Mouse (Mus musculus) intestine, embryonic 15.5 days (tissue): ENCODE measurements around the gene Hs3st3a1. TPM values are rescaled to one million over a fixed set of nuclear protein-coding genes. Genes with fewer than 3 reads are reported as not detected.
A peak's percentile ranks its signal among the peaks of the same experiment; 100 is the strongest.

Experiments
- ATAC-seq: fragments of 200-750 bp; cut with Nextera tagmentation; 2 replicates; pipeline ENCODE4 v1.8.0; 2017; ENCODE audit warnings: moderate TSS enrichment, moderate library complexity
- H3K27ac ChIP-seq: fragments of 300-500 bp; sonication (generic); 2 replicates; pipeline ENCODE4 v1.5.1; 2015; ENCODE audit warnings: mild to moderate bottlenecking, inconsistent platforms
- H3K27me3 ChIP-seq: fragments of 300-500 bp; sonication (generic); replicated peaks from 2 replicates; pipeline ENCODE4 v1.6.1; 2015; ENCODE audit warnings: inconsistent platforms
- H3K36me3 ChIP-seq: fragments of 300-500 bp; sonication (generic); 2 replicates; pipeline ENCODE4 v1.6.1; 2015; ENCODE audit warnings: inconsistent platforms
- H3K4me1 ChIP-seq: fragments of 300-500 bp; sonication (generic); replicated peaks from 2 replicates; pipeline ENCODE4 v1.6.1; 2015; ENCODE audit warnings: inconsistent platforms
- H3K4me2 ChIP-seq: fragments of 300-500 bp; sonication (generic); replicated peaks from 2 replicates; pipeline ENCODE4 v1.6.1; 2015; ENCODE audit warnings: mild to moderate bottlenecking, inconsistent platforms
- H3K4me3 ChIP-seq: fragments of 300-500 bp; sonication (generic); replicated peaks from 2 replicates; pipeline ENCODE4 v1.5.1; 2015; ENCODE audit warnings: inconsistent platforms
- H3K9ac ChIP-seq: fragments of 300-500 bp; sonication (generic); 2 replicates; pipeline ENCODE4 v1.6.1; 2015; ENCODE audit warnings: inconsistent platforms
- H3K9me3 ChIP-seq: fragments of 300-500 bp; sonication (generic); 2 replicates; pipeline ENCODE4 v1.6.1; 2016; ENCODE audit warnings: inconsistent platforms
- WGBS: fragments of 180-500 bp; shearing (Covaris S2); methylation state at CpG from one replicate; pipeline ENCODE4 v1.1.7; 2015; 5-methylcytosine and 5-hydroxymethylcytosine counted together
- polyA plus RNA-seq: library from polyadenylated mRNA; unstranded; fragments of >200 nt; fragmentation: Nextera tagmentation; extraction: Ambion mirVana; gene quantifications from 2 replicates; pipeline ENCODE4 v1.2.1, GENCODE M21; 2015

Gene Hs3st3a1
- polyA plus RNA-seq = 1.1 TPM in 2 replicates

DNA sequence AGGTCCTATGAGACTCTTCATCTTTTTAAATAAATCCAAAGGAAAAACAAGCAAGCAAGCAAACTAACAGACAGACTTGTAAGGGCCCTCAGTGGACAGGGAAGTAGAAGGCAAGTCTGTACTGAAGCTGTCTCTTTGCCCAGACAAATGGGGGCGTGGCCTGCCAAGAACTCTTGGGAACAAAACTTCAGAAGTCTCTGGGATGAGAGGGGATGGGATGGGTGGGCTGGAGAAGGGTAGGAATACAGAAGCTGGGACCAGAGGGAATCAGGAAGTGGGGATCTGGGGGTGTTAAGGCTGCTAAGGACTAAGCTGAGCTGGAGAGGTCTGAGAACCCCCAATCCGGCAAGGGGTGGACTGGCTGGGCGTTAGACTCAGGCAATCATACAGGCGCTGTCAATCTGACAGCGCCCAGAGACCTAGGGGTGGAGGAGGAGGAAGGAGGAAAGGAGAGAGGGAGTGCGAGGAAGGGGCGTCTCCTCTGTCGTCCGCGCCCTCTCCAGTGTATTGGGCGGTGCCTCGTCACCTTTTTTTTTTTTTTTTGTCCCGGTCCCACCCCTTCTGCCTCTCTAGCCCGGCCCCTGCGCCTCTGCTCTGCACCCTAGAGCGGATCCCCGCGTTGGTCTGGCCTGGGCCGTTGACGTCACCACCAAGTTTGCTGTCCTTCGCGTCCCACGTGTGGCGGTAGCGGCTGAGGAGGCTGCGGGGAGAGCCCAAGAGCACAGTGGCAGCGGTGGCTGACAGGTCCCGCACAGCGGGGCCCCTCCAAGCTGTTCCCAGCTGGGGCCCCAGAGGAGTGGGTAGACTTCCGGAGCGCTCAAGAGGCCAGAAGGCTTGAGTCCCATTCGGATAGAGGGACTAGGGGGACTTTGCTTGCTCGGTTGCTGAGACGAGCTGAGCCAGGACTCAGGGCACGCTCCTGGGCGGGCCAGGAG, at the start of gene Hs3st3a1:
Hs3st3a1 (plus strand) TSS at position 722 of the 935 bp plus-strand sequence.
- H3K4me3 ChIP-seq = peak within 1 kb of the TSS; percentile 55
- no peaks in the 10 kb centered on the region for H3K9me3 ChIP-seq
- H3K27me3 ChIP-seq = peaks cover 14% of the 10 kb centered on the region
- peak within 1 kb of the TSS; percentile 71 for H3K27ac ChIP-seq
- peak within 1 kb of the TSS; percentile 99 for H3K4me2 ChIP-seq
- H3K4me1 ChIP-seq = peaks cover 4% of the 10 kb centered on the region
- peak within 1 kb of the TSS; percentile 63 for H3K9ac ChIP-seq
- no peaks in the 10 kb centered on the region for H3K36me3 ChIP-seq
- peak; percentile 97 for ATAC-seq
- WGBS = under 1% methylated on average over 33 of the region's 36 CpGs

DNA sequence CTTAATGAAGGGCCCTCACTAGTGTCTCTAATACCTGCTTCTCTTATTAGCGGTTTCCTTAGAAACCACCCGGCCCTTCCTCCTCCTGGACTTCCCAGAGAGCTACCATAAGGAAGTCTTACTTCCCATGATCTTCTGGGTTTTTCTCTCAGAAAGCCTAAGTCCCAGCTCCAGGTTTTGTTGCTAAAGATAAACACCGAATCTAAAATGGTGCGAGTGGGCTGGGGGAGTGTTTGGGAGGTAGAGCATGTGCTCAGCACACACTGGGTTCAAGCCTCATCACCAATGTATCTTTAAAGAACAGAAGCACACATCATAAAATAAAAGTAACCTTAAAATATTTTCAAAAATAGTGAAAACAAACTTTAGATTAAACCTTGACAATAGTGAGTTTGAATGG, 48.8 kb upstream of the Hs3st3a1 start:
- Histone ChIP-seq H3K4me1 (no peaks in the 10 kb centered on the region), H3K27ac (no peak overlapping the region), H3K9ac (no peak overlapping the region), H3K27me3 (no peaks in the 10 kb centered on the region), H3K36me3 (no peaks in the 10 kb centered on the region), H3K9me3 (no peaks in the 10 kb centered on the region), H3K4me2 (no peak overlapping the region), H3K4me3 (no peak overlapping the region)
- ATAC-seq = no peak
- WGBS = 82% methylated on average over 4 of the region's 4 CpGs

- WGBS = 14% methylated on average over 7 of the region's 7 CpGs
- no peak overlapping the region for H3K27ac ChIP-seq
- H3K27me3 ChIP-seq = no peaks in the 10 kb centered on the region
- no peaks in the 10 kb centered on the region for H3K36me3 ChIP-seq
- no peak overlapping the region for H3K9ac ChIP-seq
- no peaks in the 10 kb centered on the region for H3K9me3 ChIP-seq
- no peak for ATAC-seq
- no peak overlapping the region; the same call in 1 of the 2 replicates for H3K4me3 ChIP-seq
- 0 out of 2 replicates have a peak, but pooled peaks cover 6% of the 10 kb centered on the region for H3K4me1 ChIP-seq
- peak overlapping the region; percentile 41 for H3K4me2 ChIP-seq
These were observed 38.7 kb upstream of the Hs3st3a1 start for GRCm38 (mm10) chr11:64396331-64396881.

- Histone ChIP-seq H3K9me3 (no peaks in the 10 kb centered on the region), H3K4me2 (no peak overlapping the region)
- WGBS = 68% methylated on average over 6 of the region's 6 CpGs
These were observed 38.2 kb upstream of the Hs3st3a1 start for GRCm38 (mm10) chr11:64396949-64397348.

GRCm38 (mm10) chr11:64397612-64398011, 37.5 kb upstream of the Hs3st3a1 start:
- H3K9ac ChIP-seq = no peak overlapping the region
- H3K27me3 ChIP-seq = no peaks in the 10 kb centered on the region
- no peaks in the 10 kb centered on the region for H3K36me3 ChIP-seq
- no peak overlapping the region for H3K27ac ChIP-seq
- WGBS = 73% methylated on average over 3 of the region's 3 CpGs
- no peak overlapping the region for H3K4me3 ChIP-seq
- 0 out of 2 replicates have a peak, but pooled peaks cover 6% of the 10 kb centered on the region for H3K4me1 ChIP-seq
- no peak for ATAC-seq
- H3K9me3 ChIP-seq = no peaks in the 10 kb centered on the region
- H3K4me2 ChIP-seq = no peak overlapping the region

More at GRCm38 (mm10) chr11:64396949-64397348, 38.2 kb upstream of the Hs3st3a1 start:
- ATAC-seq = no peak
- H3K27me3 ChIP-seq = no peaks in the 10 kb centered on the region
- H3K4me3 ChIP-seq = no peak overlapping the region
- 0 out of 2 replicates have a peak, but pooled peaks cover 6% of the 10 kb centered on the region for H3K4me1 ChIP-seq
- H3K9ac ChIP-seq = no peak overlapping the region
- H3K36me3 ChIP-seq = no peaks in the 10 kb centered on the region
- H3K27ac ChIP-seq = no peak overlapping the region

- ATAC-seq = no peak
- H3K4me1 ChIP-seq = 0 out of 2 replicates have a peak, but pooled peaks cover 6% of the 10 kb centered on the region
- H3K27me3 ChIP-seq = no peaks in the 10 kb centered on the region; the same call in 1 of the 2 replicates
- no peaks in the 10 kb centered on the region for H3K9me3 ChIP-seq
- no peak overlapping the region for H3K4me3 ChIP-seq
- no peak overlapping the region for H3K27ac ChIP-seq
- H3K4me2 ChIP-seq = no peak overlapping the region
- no peaks in the 10 kb centered on the region for H3K36me3 ChIP-seq
- WGBS = 61% methylated on average over 6 of the region's 6 CpGs
- H3K9ac ChIP-seq = no peak overlapping the region
These were observed 34.5 kb upstream of the Hs3st3a1 start for GRCm38 (mm10) chr11:64400534-64401093.

GRCm38 (mm10) chr11:64418969-64419368, 16.2 kb upstream of the Hs3st3a1 start:
- WGBS = 74% methylated on average over 1 of the region's 1 CpGs
- Histone ChIP-seq H3K4me3 (no peak overlapping the region), H3K27ac (no peak overlapping the region), H3K9me3 (no peaks in the 10 kb centered on the region), H3K27me3 (no peaks in the 10 kb centered on the region), H3K4me2 (no peak overlapping the region), H3K4me1 (no peaks in the 10 kb centered on the region), H3K36me3 (no peaks in the 10 kb centered on the region), H3K9ac (no peak overlapping the region)
- no peak for ATAC-seq

GRCm38 (mm10) chr11:64435546-64436411, 647 bp downstream of the Hs3st3a1 start:
- Histone ChIP-seq H3K9me3 (no peaks in the 10 kb centered on the region), H3K4me2 (peak overlapping the region; percentile 99), H3K36me3 (no peaks in the 10 kb centered on the region), H3K4me3 (peak overlapping the region; percentile 55), H3K9ac (peak overlapping the region; percentile 63), H3K4me1 (peaks cover 4% of the 10 kb centered on the region), H3K27ac (peak overlapping the region; percentile 71), H3K27me3 (peaks cover 14% of the 10 kb centered on the region)
- peak; percentile 78 for ATAC-seq
- under 1% methylated on average over 81 of the region's 81 CpGs for WGBS

DNA sequence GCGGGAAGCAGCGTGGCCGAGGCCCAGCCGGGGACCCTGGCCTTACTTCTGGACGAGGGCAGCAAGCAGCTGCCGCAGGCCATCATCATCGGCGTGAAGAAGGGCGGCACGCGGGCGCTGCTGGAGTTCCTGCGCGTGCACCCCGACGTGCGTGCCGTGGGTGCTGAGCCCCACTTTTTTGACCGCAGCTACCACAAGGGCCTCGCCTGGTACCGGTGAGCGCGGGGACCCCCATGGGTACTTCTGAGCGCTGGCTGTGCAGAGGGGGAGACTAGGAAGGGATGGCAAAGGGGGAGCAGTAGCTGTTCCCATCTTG, 1.2 kb downstream of the Hs3st3a1 start, which contains the start of gene F930015N05Rik:
F930015N05Rik (minus strand) TSS at position 242 of the 316 bp plus-strand sequence.
- Histone ChIP-seq H3K4me1 (peaks cover 4% of the 10 kb centered on the region), H3K9me3 (no peaks in the 10 kb centered on the region), H3K9ac (peak within 1 kb of the TSS; percentile 63), H3K27ac (peak within 1 kb of the TSS; percentile 71), H3K36me3 (no peaks in the 10 kb centered on the region), H3K4me2 (peak within 1 kb of the TSS; percentile 99), H3K4me3 (peak within 1 kb of the TSS; percentile 55), H3K27me3 (peaks cover 14% of the 10 kb centered on the region)
- no peak; the same call in 1 of the 2 replicates for ATAC-seq
- WGBS = 1% methylated on average over 24 of the region's 24 CpGs

DNA sequence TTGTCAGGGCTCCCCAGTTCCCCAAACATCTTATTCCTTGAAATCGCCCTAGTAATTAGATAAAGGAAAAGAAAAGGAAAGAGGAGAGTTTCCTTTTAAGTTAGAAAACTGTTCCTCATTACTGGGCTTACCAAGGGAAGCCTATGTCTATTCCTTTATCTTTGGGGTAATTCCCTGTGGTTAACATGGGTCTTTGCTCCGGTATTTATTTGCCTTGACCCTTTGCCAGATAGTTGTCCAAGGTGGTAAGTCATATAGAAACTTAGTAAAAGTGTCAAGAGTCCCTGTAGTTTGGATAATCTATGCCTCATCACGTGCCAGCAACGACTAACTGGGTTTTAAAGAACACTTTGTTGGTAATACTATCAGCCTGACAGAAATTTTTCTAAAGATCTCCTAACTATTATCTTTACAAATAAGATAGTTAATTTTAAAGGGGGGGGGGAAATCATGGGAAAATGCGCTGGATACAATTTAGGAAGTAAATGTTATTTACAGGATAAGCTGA, 1.7 kb downstream of the Hs3st3a1 start:
- ATAC-seq = no peak
- WGBS = 21% methylated on average over 5 of the region's 5 CpGs
- Histone ChIP-seq H3K9ac (peak overlapping the region; percentile 63), H3K9me3 (no peaks in the 10 kb centered on the region), H3K27me3 (peaks cover 14% of the 10 kb centered on the region), H3K4me3 (peak overlapping the region; percentile 55), H3K27ac (no peak overlapping the region), H3K36me3 (no peaks in the 10 kb centered on the region), H3K4me1 (peaks cover 4% of the 10 kb centered on the region), H3K4me2 (peak overlapping the region; percentile 99)

DNA sequence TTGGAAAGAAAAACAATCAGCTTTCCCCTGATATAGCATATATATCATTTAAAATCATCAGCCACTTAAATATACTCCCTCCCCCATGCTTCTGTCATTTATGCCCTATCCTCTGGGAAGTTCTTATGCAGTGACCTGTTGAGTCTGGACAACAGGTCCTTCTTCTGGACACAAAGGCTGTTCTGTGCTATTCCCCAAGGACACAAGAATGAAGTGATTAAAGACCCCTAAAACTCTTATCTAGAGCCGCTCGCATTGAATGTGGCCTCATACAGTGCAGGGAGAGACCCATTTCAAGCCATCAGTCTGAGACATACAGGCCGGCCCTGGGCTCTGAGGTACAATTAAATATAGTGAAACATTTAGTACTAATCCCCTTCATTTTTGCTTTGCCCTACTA, 2.6 kb downstream of the Hs3st3a1 start:
- H3K4me3 ChIP-seq = no peak overlapping the region
- H3K27me3 ChIP-seq = peaks cover 14% of the 10 kb centered on the region
- 73% methylated on average over 3 of the region's 3 CpGs for WGBS
- H3K4me1 ChIP-seq = peaks cover 4% of the 10 kb centered on the region
- H3K4me2 ChIP-seq = peak overlapping the region; percentile 20; the same call in 1 of the 2 replicates
- H3K27ac ChIP-seq = no peak overlapping the region
- ATAC-seq = no peak
- no peaks in the 10 kb centered on the region for H3K36me3 ChIP-seq
- H3K9me3 ChIP-seq = no peaks in the 10 kb centered on the region
- no peak overlapping the region for H3K9ac ChIP-seq
